Mouse (Mus musculus) hindlimb bud, embryonic 11.5 days (tissue): ENCODE results near the gene Cdk7.

Source experiments
- DNase-seq: peaks from one replicate; pipeline ENCODE4 v3.0.0-alpha.2; 2012; ENCODE audit warnings: low read depth, low spot score; ENCODE audit errors: extremely low spot score

Cdk7 gene

GRCm38 (mm10) chr13:100728086-100728485, 2.7 kb downstream of the Cdk7 start:
- DNase-seq, result no peak

- DNase-seq, result no peak
Measured at GRCm38 (mm10) chr13:100725194-100725593, 5.5 kb downstream of the Cdk7 start.

DNA sequence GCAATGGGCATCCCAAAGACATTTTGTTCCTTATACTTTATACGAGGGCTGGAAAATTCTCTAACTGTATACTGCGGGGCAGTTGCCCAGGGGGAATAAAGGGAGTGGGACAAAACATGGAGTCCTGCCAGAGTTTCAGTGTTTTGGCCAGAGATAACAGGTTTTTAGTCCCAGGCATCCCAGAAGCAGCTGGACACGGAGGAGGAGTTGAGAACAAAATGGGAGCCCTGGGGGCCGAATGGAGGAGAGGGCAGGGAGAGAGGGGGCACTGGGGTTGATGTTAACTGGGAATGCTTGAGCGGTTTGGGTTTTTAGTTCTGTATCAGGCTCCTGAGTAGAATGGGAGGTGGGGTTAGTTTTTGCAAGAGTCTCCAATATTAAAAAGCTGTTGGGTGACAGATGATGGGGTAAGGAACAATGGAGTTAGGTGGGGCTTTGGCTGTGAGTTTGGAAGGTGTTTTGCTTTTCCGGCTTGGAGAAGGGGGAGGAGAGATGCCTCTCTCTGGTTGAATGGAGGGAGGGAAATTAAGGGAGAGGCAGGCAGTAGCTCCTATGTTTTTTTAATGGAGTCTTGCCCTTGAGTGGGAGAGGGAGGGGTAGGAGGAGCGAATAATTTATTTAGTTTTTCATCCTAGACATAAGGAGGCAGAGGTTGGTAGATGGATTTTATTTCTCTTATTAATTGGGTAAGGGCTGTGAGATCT, 6.5 kb downstream of the Cdk7 start:
- DNase-seq, result no peak

GRCm38 (mm10) chr13:100721656-100722055, 9.1 kb downstream of the Cdk7 start:
- no peak for DNase-seq

DNA sequence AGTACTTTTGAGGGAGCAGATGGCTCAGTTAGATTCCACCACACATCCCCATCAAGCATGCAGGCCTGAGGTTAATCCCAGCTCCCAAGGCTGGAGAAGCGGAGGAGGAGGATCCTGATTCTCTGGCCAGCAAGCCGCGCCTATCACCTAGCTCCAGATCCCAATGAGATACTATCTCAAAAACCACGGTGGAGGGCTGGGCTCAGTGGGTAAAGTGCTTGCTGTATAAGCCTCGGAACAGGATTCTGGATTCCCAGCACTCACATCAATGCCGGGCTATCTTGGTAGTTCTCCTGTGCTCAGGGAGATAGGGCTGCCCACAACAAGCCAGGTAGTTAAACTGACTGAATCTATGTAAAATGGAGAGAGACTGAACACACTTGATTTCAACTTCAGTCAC, 15.3 kb downstream of the Cdk7 start:
- DNase-seq, result no peak

- DNase-seq, result no peak
Measured at GRCm38 (mm10) chr13:100706206-100706605, 24.5 kb downstream of the Cdk7 start.

GRCm38 (mm10) chr13:100703468-100703867, 27.3 kb downstream of the Cdk7 start:
- DNase-seq, result no peak

DNA sequence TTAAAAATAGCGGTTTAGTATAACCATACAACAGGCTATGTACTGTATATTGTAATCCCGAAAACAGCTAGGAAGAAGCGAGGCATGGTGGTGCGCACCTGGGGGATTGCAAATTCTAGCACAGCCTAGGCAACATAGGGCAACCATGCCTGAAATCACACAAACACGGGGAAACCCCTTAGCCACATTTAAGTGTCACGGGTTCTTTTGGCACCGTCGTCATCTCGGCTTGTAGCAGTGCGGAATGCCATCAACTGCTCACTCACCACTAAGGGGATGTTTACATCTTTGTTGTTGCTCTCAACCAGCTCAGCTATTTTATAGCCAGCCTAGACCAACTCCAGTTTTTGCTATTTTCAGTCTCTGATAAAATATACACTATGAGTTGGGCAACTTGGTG, 31.9 kb downstream of the Cdk7 start:
- no peak for DNase-seq

DNA sequence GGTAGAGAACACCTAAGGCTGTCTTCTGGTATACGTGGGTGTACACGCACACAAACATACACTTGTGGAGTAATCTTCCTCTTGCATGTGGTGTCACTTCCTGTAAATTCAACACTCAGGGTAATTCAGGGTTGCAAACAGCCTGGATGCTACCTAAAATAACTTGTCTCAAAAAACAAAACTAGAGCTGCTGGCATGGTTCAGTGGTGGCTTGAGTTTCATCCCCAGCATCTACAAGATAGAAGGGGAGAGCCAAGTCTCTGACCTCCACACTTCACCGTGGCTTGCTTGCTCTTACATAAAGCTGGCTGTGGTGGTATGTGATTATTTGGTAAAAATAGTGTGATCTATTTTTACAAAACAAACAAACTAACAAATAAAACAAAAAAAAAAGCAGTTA, 33.2 kb downstream of the Cdk7 start:
- no peak for DNase-seq

- no peak for DNase-seq
Measured at GRCm38 (mm10) chr13:100687513-100687912, 43.2 kb downstream of the Cdk7 start.

DNA sequence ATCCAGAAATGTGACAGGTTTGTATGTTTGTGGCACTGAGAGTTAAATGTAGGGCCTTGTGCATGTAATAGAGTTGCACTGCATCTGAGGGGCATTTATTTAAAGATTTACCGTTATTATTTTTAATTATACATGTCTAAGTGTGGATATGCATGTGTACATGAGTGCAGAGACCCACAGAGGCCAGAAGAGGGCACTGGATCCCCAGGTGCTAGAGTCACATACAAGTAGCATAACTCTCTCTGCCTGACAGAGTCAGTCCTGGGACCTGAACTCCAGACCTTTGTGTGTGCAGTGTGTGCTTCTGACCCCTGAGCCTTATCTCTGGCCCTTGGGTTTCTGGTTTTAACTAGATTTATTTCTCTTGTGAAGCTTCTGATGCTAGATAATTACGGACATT, 46.4 kb downstream of the Cdk7 start:
- DNase-seq, result no peak

DNA sequence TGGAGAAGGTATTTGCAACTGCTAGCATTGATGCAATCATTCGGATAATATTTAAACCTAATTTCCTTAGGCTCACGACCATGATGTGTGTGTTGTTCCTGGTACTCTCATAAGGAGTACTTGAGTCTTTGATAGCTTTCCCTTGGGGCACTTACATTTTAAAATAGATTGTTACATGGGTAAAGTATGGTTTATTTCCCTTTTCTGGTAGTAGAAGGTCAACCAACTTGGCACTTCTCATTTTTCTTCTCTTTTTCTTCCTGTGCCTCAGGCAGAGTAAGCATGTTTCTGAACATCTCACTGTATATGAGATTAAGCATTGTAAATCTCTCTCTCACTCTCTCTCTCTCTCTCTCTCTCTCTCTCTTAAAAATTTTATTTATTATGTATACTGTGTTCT, 47.9 kb downstream of the Cdk7 start:
- no peak for DNase-seq

- DNase-seq, result no peak
Measured at GRCm38 (mm10) chr13:100681615-100682014, 49.1 kb downstream of the Cdk7 start.

DNA sequence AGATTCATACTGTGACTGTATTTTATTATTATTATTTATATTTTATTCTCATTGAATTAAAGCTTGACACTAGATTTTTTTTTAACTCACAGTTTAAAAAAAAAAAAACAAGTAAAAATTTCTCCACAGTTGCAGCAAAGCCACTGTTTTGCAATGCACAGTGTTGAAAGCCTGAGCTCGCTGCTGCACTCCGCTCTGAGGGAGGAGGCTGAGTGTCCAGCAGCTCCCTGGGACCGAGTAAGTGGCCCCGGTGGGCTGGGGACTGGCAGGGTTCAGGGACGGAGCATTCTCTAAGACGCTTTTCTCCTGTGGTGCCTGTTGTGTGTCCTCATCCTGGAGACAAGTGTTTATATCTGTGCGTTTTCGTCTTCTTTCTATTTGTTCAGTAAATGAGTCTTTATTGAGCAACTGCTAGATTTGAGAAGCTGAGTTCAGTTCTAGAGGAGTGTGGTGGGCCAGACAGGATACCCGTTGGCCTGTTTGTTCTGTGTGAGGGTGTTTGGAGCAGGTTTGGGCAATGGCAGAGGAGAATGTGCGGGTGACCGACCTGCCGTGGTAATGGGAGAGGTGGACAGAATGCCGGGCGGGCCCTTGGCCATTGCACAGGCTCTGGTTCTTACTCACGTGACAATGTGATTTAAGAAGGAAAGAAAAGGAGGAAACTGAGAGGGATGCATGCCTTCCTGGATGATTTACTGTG, 54.7 kb downstream of the Cdk7 start:
- DNase-seq, result no peak

- no peak for DNase-seq
Measured at GRCm38 (mm10) chr13:100670181-100670741, 60.5 kb downstream of the Cdk7 start.

DNA sequence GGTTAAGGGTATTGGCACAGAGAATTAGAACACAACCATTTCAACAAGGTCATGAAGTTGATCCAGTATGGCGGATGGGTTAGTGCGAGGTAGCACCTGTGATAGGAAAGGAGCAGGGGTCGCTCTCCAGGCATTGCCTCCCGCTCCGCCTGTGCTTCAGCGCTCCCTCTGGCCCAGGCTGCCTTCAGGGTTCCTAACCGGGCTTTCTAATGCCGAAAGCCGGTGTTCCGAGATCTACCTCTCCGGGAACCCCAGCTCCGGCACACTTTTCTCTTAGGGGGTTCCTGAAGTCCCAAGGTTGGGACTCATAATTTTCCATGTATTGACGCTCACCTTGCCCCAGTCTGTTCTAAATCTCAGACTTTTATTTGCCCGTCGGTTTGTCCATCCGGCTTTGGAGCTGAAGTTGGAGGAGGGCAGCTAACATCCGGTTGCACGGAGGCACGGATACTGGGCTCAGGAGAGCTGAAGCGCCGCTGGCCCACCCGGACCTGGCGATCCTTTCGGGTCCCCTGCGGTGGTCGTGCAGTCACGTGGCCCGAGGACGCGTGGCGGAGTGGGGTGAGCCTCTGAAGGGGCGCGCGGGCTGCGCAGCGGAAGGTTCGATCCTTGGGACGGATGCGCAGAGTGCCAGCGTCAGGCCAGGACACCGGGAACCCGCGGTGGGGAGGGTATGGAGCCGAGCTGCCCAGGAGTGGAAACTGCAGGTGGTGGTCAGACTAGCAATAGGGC, 61.3 kb downstream of the Cdk7 start, which contains the start of gene Ccdc125:
Ccdc125 (plus strand) TSS at position 427 of the 732 bp plus-strand sequence.
- DNase-seq, result no peak

DNA sequence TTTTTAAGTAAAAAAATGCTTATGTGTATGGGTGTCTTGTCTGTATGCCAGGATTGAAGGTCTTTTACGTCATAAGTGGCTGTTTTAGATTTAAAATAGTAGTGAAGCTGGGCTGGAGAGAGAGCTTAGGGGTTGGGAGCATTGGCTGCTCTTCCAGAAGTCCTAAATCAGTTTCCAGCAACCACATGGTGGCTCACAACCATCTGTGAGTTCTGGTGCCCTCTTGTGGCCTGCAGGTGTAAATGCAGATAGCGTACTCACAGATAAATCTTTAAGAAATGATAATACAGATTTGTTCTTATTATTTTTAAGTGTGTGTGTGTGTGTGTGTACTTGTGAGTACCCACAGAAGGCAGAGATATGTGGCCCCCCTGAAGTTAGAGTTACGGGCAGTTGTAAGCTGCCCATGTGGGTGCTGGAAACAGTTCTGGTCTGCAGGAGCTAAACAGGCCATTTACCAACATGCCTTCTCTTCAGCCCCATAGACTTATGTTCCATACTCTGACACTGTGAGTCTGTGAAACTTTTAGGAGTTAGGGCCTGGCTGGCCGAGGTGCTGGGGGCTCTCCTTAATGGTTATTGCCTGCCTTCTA, 70.8 kb downstream of the Cdk7 start:
- DNase-seq, result no peak

DNA sequence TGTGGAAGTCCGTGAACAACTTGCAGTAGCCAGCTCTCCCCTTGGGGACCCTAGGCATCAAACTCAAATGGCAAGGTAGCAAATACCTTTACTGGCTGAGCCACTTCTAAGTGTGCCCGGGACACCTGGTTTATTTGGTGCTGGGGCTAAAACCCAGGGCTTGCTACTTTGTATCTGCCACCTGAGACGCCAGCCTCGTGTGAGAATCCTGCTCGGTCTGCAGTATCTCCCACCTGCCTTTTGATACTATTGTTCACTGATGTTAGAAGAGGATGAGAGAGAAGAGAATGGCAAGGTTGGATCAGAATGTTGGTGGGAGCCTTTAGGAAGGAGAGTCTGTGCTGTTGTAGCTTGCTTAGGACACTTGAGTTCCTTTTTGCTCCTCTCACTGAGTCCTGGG, 72.6 kb downstream of the Cdk7 start:
- no peak for DNase-seq
